Mouse (Mus musculus) brown adipose tissue, adult 24 weeks (tissue): Measurements from ENCODE around the gene Ddx18. TPM values are rescaled to one million over a fixed set of nuclear protein-coding genes. Genes with fewer than 3 reads are reported as not detected.

Experiments used
- H3K27ac ChIP-seq: fragments of 200-500 bp; replicated peaks from 2 replicates; pipeline ENCODE4 v1.5.1; 2012; ENCODE audit warnings: low read depth, mild to moderate bottlenecking, low read length
- H3K4me1 ChIP-seq: fragments of 200-500 bp; 2 replicates; pipeline ENCODE4 v1.6.1; 2012; ENCODE audit warnings: low read length, mixed read lengths; ENCODE audit not compliant: control insufficient read depth, insufficient read depth, insufficient read length
- H3K4me3 ChIP-seq: fragments of 200-500 bp; 2 replicates; pipeline ENCODE4 v1.5.1; 2012; ENCODE audit warnings: low read depth, mild to moderate bottlenecking, low read length, moderate library complexity; ENCODE audit not compliant: insufficient read depth
- polyA plus RNA-seq: library from polyadenylated mRNA; stranded (reverse); fragments of >200 nt; gene quantifications from 2 replicates; pipeline ENCODE4 v1.2.4, GENCODE M21; 2012; ENCODE audit not compliant: missing spikeins, insufficient read depth, insufficient read length

Gene Ddx18
- 12.2 and 13.6 TPM in 2 replicates for polyA plus RNA-seq

- Histone ChIP-seq H3K27ac (no peak within 1 kb of the TSS), H3K4me3 (peak within 1 kb of the TSS; percentile 91)
Measured at GRCm38 (mm10) chr1:121567521-121568489, at the start of gene Ddx18. Gene Ddx18, minus strand, starts transcription at chr1:121567989.

GRCm38 (mm10) chr1:121608000-121608399, 40.2 kb upstream of the Ddx18 start:
- H3K4me1 ChIP-seq = no peaks in the 10 kb centered on the region
- no peak overlapping the region for H3K27ac ChIP-seq
- no peak overlapping the region for H3K4me3 ChIP-seq

More at GRCm38 (mm10) chr1:121567521-121568489, at the start of gene Ddx18:
- H3K4me1 ChIP-seq = no peaks in the 10 kb centered on the region; the same call in 1 of the 2 replicates

GRCm38 (mm10) chr1:121605118-121605517, 37.3 kb upstream of the Ddx18 start:
- Histone ChIP-seq H3K27ac (no peak overlapping the region), H3K4me1 (no peaks in the 10 kb centered on the region), H3K4me3 (no peak overlapping the region)

GRCm38 (mm10) chr1:121601893-121602292, 34.1 kb upstream of the Ddx18 start:
- Histone ChIP-seq H3K4me3 (no peak overlapping the region), H3K4me1 (no peaks in the 10 kb centered on the region), H3K27ac (no peak overlapping the region)

DNA sequence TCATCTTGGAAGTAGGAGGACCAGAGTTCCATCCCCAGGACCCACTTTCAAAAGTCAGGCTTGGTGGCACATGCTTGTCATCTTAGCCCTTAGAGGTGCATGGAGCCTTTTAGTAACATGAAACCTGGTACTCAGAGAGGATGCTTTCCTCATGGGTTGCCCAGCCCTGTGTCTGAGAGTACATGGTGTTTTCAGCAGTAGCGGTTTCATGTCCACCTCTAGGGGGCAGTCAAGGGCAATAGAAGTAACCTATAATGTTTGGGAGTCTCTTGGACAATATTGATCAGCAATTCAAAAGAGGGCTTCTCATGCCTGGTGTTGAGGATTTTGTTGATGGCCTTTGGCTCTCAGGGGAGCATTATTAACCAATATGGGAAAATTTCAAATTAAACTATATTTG, 33.3 kb upstream of the Ddx18 start:
- H3K4me3 ChIP-seq = no peak overlapping the region
- no peak overlapping the region for H3K27ac ChIP-seq
- no peaks in the 10 kb centered on the region for H3K4me1 ChIP-seq

DNA sequence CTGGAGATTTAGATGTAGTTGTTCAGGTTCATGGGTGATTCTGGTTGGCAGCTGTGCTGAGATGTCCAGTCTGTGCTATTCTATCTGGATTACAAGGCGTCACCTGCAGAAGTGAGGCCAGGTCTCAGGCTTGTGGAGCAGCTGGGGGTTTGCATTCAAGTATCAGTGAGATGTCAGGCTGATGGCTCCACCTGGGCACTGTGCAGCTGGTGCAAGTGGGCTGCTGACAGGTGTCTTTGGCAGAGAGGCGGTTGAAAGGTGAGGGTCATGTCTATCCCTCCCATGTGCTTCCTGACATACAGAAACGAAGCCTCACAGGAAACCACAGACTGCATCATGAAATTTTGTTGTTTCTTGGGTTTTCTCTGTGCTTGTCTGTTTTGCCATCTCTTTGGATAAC, 30.6 kb upstream of the Ddx18 start:
- H3K27ac ChIP-seq = no peak overlapping the region
- no peak overlapping the region for H3K4me3 ChIP-seq
- no peaks in the 10 kb centered on the region for H3K4me1 ChIP-seq

DNA sequence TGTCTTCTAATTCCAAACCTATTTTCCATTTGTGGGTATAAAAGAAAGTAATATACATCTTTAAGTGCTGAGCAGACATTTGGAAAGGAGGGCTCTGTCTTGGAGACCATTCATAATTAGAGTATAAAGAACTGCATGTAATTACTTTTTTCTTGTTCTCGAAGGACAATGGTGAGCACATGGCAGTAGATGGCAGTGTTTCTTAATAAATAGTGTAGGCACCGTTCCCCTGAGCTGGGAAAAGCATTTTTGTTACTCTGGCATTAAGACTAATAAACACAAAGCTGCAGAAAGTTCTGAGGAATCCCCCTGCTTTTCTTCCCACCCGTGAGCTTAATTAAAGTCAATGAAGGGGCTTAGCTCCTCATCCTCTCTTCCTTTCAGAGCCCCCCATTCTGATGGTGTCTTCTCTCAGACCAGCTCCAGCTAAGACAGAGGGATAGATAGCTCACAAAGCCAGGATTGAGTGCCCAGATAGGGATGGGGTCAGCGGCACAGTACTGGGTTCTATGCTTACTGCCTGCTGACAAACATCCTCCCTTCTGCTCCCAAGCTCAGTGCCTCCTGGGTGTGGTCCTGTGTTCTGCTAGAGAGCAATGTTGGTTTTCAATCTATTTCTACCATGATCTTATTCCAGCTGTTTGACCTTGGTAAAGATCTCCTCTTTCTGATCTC, 29.3 kb upstream of the Ddx18 start:
- Histone ChIP-seq H3K4me1 (no peaks in the 10 kb centered on the region), H3K4me3 (no peak overlapping the region), H3K27ac (no peak overlapping the region)

- H3K4me1 ChIP-seq = no peaks in the 10 kb centered on the region
- no peak overlapping the region for H3K4me3 ChIP-seq
- H3K27ac ChIP-seq = no peak overlapping the region
Measured at GRCm38 (mm10) chr1:121584838-121585237, 17.0 kb upstream of the Ddx18 start.

DNA sequence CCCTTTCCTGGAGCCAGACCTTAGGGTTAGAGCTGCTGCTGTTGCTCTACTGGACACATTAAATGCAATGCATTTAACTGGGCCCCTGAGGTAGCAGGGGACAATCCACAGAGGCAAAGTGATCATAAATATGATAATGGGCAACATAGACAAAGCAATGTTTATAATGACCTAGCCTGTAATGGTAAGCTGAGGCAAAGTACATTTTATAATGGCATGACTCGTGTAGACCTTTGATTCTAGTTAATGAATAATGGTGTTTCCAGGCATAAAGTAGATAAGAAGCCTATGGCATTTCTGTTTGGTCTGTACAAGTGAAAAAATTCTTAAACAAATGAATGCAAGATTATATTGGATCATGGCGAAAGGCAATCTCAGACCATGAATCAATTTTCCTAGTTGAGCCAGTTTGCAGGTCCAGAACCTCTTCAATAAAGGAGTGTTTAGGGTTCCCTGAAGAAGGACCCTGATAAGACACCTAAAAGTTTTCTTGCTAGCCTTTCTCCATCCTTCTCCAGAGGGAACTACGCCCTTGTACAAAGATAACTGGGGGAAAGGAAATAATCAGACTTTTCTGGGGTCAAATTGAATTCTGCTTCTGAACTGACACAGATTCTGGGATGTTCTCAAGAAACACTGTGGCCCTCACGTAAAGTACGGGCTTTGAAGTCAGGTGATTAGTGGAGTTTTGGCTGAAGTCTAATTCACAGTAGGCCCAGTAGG, 13.5 kb upstream of the Ddx18 start:
- Histone ChIP-seq H3K4me1 (no peaks in the 10 kb centered on the region), H3K27ac (no peak overlapping the region), H3K4me3 (no peak overlapping the region)

DNA sequence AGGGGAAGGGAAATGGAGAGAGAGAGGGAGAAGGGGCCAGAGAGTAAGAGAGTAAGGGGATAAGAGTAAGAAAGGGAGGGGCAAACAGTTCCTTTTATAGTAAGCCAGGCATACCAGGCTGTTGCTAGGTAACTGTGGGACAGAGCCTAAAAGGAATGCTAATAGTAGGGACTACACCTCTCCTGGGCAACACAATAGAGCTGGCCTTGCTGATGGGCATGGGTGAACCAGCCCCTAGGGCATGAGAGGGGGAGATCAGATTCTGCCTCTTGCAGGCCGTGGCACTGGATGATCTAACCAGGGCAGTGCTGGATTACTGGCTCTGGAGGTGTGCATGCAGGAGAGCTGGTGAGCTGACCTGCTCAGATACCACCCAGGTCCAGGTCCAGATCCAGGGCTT, 9.7 kb upstream of the Ddx18 start:
- Histone ChIP-seq H3K4me3 (no peak overlapping the region), H3K4me1 (no peaks in the 10 kb centered on the region), H3K27ac (no peak overlapping the region)

DNA sequence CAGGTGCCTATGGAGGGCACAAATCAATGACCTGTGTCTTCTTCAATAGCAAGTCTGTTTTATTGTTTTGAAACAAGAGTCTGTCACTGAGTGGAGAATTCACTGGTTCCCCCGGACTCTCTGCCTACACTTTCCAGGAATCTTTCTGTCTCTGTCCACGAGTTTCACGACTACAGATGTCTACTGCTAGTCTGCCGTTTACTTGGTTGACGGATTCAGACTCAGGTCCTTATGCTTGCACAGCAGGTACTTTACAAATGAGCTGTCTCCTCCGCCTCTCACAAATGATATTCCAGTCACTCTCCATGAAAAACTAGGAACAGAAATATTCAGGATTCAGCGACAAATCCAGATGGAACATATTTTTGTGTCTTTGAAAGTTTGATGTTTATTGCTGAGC, 2.7 kb upstream of the Ddx18 start:
- Histone ChIP-seq H3K4me3 (no peak overlapping the region), H3K4me1 (no peaks in the 10 kb centered on the region; the same call in 1 of the 2 replicates), H3K27ac (no peak overlapping the region)

DNA sequence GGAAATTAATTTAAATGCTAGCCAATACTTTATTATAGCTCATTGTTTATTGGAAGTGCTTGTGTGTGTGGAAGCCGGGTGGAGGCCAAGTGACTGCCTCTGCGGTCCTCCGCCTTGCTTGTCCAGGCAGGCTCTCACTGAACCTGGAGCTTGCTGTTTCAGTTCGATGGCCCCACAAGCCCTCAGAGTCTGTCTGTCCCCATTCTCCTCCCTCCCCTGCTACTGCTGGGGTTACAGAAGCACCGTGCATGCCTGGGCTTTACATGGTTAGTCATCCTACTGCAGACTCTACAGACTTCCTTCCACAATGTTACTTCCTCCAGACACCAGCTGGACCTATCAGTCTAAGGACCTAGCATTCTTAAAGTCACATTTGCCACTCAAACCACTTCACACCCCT, 9.9 kb downstream of the Ddx18 start:
- Histone ChIP-seq H3K27ac (no peak overlapping the region), H3K4me3 (no peak overlapping the region), H3K4me1 (no peaks in the 10 kb centered on the region)

- H3K4me1 ChIP-seq = no peaks in the 10 kb centered on the region
- no peak overlapping the region for H3K4me3 ChIP-seq
- no peak overlapping the region for H3K27ac ChIP-seq
Measured at GRCm38 (mm10) chr1:121551457-121551835, 16.3 kb downstream of the Ddx18 start.

GRCm38 (mm10) chr1:121550801-121551456, 16.9 kb downstream of the Ddx18 start:
- H3K4me1 ChIP-seq = no peaks in the 10 kb centered on the region
- H3K27ac ChIP-seq = no peak overlapping the region
- no peak overlapping the region for H3K4me3 ChIP-seq

- Histone ChIP-seq H3K27ac (no peak overlapping the region), H3K4me1 (no peaks in the 10 kb centered on the region), H3K4me3 (no peak overlapping the region)
Measured at GRCm38 (mm10) chr1:121549456-121549855, 18.3 kb downstream of the Ddx18 start.
